Mouse (Mus musculus) heart, embryonic 13.5 days (tissue): ENCODE measurements around the gene Gpr21. TPM values are rescaled to one million over a fixed set of nuclear protein-coding genes. Genes with fewer than 3 reads are reported as not detected.
A peak's percentile ranks its signal among the peaks of the same experiment; 100 is the strongest.

Experiments
- ATAC-seq: fragments of 200-750 bp; cut with Nextera tagmentation; 2 replicates; pipeline ENCODE4 v1.8.0; 2017; ENCODE audit warnings: moderate TSS enrichment; ENCODE audit not compliant: insufficient number of reproducible peaks, low FRiP score, low TSS enrichment; ENCODE audit errors: extremely low read depth
- H3K27ac ChIP-seq: fragments of 300-500 bp; sonication (generic); replicated peaks from 2 replicates; pipeline ENCODE4 v1.5.1; 2015; ENCODE audit warnings: moderate library complexity, mild to moderate bottlenecking, inconsistent platforms
- H3K27me3 ChIP-seq: fragments of 300-500 bp; sonication (generic); replicated peaks from 2 replicates; pipeline ENCODE4 v1.6.1; 2015; ENCODE audit warnings: mild to moderate bottlenecking, inconsistent platforms
- H3K36me3 ChIP-seq: fragments of 300-500 bp; sonication (generic); 2 replicates; pipeline ENCODE4 v1.6.1; 2015; ENCODE audit warnings: mild to moderate bottlenecking, inconsistent platforms
- H3K4me1 ChIP-seq: fragments of 300-500 bp; sonication (generic); 2 replicates; pipeline ENCODE4 v1.6.1; 2015; ENCODE audit warnings: inconsistent platforms
- H3K4me2 ChIP-seq: fragments of 300-500 bp; sonication (generic); 2 replicates; pipeline ENCODE4 v1.6.1; 2015; ENCODE audit warnings: inconsistent platforms, mild to moderate bottlenecking, moderate library complexity
- H3K4me3 ChIP-seq: fragments of 300-500 bp; sonication (generic); 2 replicates; pipeline ENCODE4 v1.5.1; 2015; ENCODE audit warnings: moderate library complexity, mild to moderate bottlenecking, inconsistent platforms
- H3K9ac ChIP-seq: fragments of 300-500 bp; sonication (generic); 2 replicates; pipeline ENCODE4 v1.6.1; 2015; ENCODE audit warnings: inconsistent platforms, mild to moderate bottlenecking, moderate library complexity
- H3K9me3 ChIP-seq: fragments of 300-500 bp; sonication (generic); 2 replicates; pipeline ENCODE4 v1.6.1; 2016; ENCODE audit warnings: inconsistent platforms
- WGBS: fragments of 180-500 bp; shearing (Covaris S2); methylation state at CpG from one replicate; pipeline ENCODE4 v1.1.7; 2015; ENCODE audit warnings: mixed read lengths; 5-methylcytosine and 5-hydroxymethylcytosine counted together
- polyA plus RNA-seq: library from polyadenylated mRNA; unstranded; fragments of >200 nt; fragmentation: Nextera tagmentation; extraction: Ambion mirVana; gene quantifications from 2 replicates; pipeline ENCODE4 v1.2.1, GENCODE M21; 2015

The Gpr21 gene
- polyA plus RNA-seq, 1 experiment from 2014 or later: 0.78 TPM

- Histone ChIP-seq H3K9ac (no peak overlapping the region), H3K27me3 (no peaks in the 10 kb centered on the region), H3K9me3 (no peaks in the 10 kb centered on the region), H3K4me2 (no peak overlapping the region), H3K27ac (no peak overlapping the region), H3K4me1 (peaks cover 20% of the 10 kb centered on the region), H3K36me3 (peaks cover 24% of the 10 kb centered on the region), H3K4me3 (no peak overlapping the region)
- ATAC-seq: no peak
- 87% methylated on average over 4 of the region's 4 CpGs for WGBS
Observed at GRCm38 (mm10) chr2:37518561-37519285, 2.6 kb downstream of the Gpr21 start.

DNA sequence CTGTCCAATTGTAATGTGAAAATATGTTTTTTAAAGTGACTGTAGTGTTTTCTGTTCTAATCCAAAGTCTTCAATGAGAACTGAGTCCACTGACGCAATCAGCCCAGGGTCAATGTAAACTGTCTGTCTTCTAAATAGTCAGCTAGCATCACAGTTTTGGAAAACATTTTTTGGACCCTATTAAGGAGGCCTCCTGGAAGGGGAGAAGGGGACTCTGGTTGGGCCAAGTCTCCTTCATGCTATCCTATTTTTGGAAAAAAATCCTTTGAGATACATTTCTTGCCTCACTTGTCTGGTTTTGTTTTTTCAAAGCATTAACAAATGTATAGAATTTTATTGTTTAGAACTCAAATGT lies 3.1 kb downstream of the Gpr21 start:
- Histone ChIP-seq H3K9me3 (no peaks in the 10 kb centered on the region), H3K27me3 (no peaks in the 10 kb centered on the region), H3K4me1 (peaks cover 20% of the 10 kb centered on the region), H3K9ac (no peak overlapping the region), H3K4me3 (no peak overlapping the region), H3K36me3 (peaks cover 24% of the 10 kb centered on the region), H3K4me2 (no peak overlapping the region), H3K27ac (no peak overlapping the region)
- WGBS: 90% methylated on average over 1 of the region's 1 CpGs
- no peak for ATAC-seq

DNA sequence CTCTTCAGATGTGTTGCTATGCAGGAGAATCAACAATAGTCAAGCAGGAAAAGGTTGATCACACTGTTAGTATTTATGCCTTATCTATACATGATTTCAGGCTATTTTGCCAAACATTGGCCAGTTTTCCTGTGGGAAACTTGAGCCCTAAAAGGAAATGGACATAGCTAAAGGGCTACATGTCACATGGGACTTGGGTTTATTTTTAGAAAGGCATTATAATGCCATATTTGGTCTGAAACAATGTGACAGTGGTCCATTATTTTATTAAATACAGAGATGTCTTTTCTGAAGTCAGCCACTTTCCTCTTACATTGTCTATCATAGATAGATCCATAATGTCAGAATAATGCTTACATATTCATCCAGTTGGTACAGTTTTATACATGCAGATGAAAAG lies 11.5 kb downstream of the Gpr21 start:
- no peak overlapping the region for H3K4me3 ChIP-seq
- peaks cover 18% of the 10 kb centered on the region for H3K4me1 ChIP-seq
- no peaks in the 10 kb centered on the region for H3K9me3 ChIP-seq
- H3K4me2 ChIP-seq: no peak overlapping the region
- ATAC-seq: no peak
- H3K27ac ChIP-seq: 0 out of 2 replicates have a peak overlapping the region, but pooled peaks have one; percentile 7
- no peaks in the 10 kb centered on the region for H3K27me3 ChIP-seq
- peaks cover 6% of the 10 kb centered on the region; the same call in 1 of the 2 replicates for H3K36me3 ChIP-seq
- H3K9ac ChIP-seq: no peak overlapping the region

DNA sequence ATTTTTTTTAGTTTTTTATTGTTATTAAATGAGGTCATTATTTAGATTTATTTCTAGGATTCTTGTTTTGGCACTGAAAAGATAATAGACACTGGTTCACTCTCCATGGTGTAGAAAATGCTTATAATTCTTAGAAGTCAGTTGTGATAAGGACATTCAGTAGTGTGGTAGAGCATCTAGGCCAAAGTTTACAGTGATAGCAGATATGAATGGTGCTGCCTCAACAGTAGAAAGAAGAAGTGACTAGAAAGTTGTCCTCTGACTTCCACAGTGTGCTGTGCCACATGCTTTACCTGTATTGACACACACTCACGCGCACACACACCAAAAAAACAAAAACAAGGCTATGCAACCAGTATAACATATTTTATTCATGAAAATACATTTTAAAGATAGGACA lies 13.3 kb downstream of the Gpr21 start:
- no peak overlapping the region for H3K4me3 ChIP-seq
- 91% methylated on average over 2 of the region's 2 CpGs for WGBS
- no peaks in the 10 kb centered on the region for H3K9me3 ChIP-seq
- ATAC-seq: no peak
- no peak overlapping the region for H3K9ac ChIP-seq
- no peak overlapping the region for H3K4me2 ChIP-seq
- H3K27me3 ChIP-seq: no peaks in the 10 kb centered on the region
- peaks cover 20% of the 10 kb centered on the region for H3K36me3 ChIP-seq
- no peak overlapping the region for H3K27ac ChIP-seq
- peaks cover 18% of the 10 kb centered on the region for H3K4me1 ChIP-seq

GRCm38 (mm10) chr2:37530766-37531165 lies 14.6 kb downstream of the Gpr21 start:
- 89% methylated on average over 1 of the region's 1 CpGs for WGBS
- Histone ChIP-seq H3K9me3 (no peaks in the 10 kb centered on the region), H3K36me3 (peaks cover 34% of the 10 kb centered on the region), H3K9ac (no peak overlapping the region), H3K4me1 (peaks cover 18% of the 10 kb centered on the region), H3K4me3 (no peak overlapping the region), H3K27ac (no peak overlapping the region), H3K4me2 (no peak overlapping the region), H3K27me3 (no peaks in the 10 kb centered on the region)
- ATAC-seq: no peak

- Histone ChIP-seq H3K9me3 (no peaks in the 10 kb centered on the region), H3K27ac (no peak overlapping the region), H3K4me2 (no peak overlapping the region), H3K27me3 (no peaks in the 10 kb centered on the region), H3K4me3 (no peak overlapping the region), H3K4me1 (peaks cover 18% of the 10 kb centered on the region), H3K36me3 (peaks cover 42% of the 10 kb centered on the region), H3K9ac (no peak overlapping the region)
- WGBS: 73% methylated on average over 3 of the region's 3 CpGs
- no peak for ATAC-seq
Observed at GRCm38 (mm10) chr2:37531639-37532038, 15.5 kb downstream of the Gpr21 start.

- Histone ChIP-seq H3K27ac (no peak overlapping the region), H3K27me3 (no peaks in the 10 kb centered on the region), H3K4me1 (no peaks in the 10 kb centered on the region), H3K36me3 (peaks cover 91% of the 10 kb centered on the region), H3K9ac (no peak overlapping the region), H3K4me2 (no peak overlapping the region), H3K9me3 (peaks cover 6% of the 10 kb centered on the region; the same call in 1 of the 2 replicates), H3K4me3 (no peak overlapping the region)
- WGBS: 93% methylated on average over 1 of the region's 1 CpGs
- ATAC-seq: no peak
Observed at GRCm38 (mm10) chr2:37549346-37550012, 33.3 kb downstream of the Gpr21 start.

DNA sequence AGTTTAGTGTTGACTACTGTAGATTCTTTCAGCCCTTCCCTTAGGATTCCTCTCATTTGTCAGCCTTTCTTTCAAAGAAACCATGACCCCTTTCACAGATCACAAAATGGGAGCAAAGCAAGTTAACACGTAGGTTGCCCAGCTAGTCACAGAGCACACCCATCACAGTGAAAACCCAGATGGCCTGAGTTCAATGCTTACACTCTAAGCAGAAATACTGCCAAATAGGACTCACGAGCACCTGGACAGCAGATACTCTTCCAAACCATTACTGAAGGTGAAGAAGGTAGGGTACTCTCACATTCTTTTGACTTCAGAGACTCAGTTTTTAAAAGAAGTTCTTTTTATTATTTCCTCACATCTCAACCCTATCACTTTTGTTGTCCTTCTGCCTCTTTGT lies 40.2 kb downstream of the Gpr21 start:
- 76% methylated on average over 2 of the region's 2 CpGs for WGBS
- H3K36me3 ChIP-seq: peaks cover 96% of the 10 kb centered on the region
- no peak overlapping the region for H3K4me2 ChIP-seq
- no peak overlapping the region for H3K4me3 ChIP-seq
- H3K9me3 ChIP-seq: peaks cover 9% of the 10 kb centered on the region; the same call in 1 of the 2 replicates
- H3K9ac ChIP-seq: no peak overlapping the region
- no peaks in the 10 kb centered on the region for H3K4me1 ChIP-seq
- H3K27me3 ChIP-seq: no peaks in the 10 kb centered on the region
- no peak for ATAC-seq
- H3K27ac ChIP-seq: no peak overlapping the region

DNA sequence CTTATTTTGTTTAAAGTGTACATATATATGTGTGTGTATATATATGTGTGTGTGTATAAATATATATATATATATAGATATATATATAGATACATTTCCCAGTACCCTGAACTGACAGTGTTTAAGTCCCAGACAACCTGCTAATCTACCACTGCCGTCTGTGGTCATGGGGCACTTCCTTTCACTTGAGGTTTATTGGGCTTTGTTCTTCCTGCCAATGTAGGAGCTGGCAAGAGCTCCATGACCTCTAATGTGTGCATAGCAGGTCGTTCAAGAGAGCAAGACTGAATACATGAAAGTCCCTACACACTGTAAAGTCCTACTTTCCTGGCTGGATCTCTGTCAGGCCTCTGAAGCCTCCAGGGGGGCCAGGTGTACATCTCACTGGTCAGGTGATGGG lies 49.4 kb downstream of the Gpr21 start:
- no peak overlapping the region for H3K27ac ChIP-seq
- no peaks in the 10 kb centered on the region for H3K27me3 ChIP-seq
- H3K9me3 ChIP-seq: no peaks in the 10 kb centered on the region
- no peak overlapping the region for H3K4me2 ChIP-seq
- ATAC-seq: no peak
- H3K4me3 ChIP-seq: no peak overlapping the region
- no peak overlapping the region for H3K9ac ChIP-seq
- H3K4me1 ChIP-seq: peaks cover 29% of the 10 kb centered on the region
- WGBS: 42% methylated on average over 2 of the region's 2 CpGs
- peaks cover 85% of the 10 kb centered on the region for H3K36me3 ChIP-seq

DNA sequence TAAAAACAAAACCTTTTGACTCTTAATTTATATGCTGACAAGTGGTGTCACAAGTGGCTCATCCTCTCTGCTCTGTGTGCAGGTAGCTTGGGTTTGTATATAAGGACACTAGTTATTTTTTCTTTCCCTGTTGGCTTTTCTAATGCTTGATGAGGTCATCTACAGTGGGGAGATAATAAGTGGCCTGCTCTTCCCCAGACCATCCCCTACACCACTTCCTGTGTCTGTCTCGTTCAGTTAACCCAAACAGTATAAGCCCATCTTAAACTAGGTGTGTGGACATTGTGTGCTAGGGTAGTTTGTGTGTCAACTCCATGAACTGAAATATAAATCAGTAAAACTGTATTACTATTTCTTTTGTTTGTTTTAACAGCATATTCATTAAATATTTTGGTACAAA lies 49.9 kb downstream of the Gpr21 start:
- Histone ChIP-seq H3K36me3 (peaks cover 80% of the 10 kb centered on the region), H3K4me2 (no peak overlapping the region), H3K4me1 (peaks cover 33% of the 10 kb centered on the region), H3K9me3 (no peaks in the 10 kb centered on the region), H3K27me3 (no peaks in the 10 kb centered on the region), H3K4me3 (no peak overlapping the region), H3K9ac (no peak overlapping the region), H3K27ac (no peak overlapping the region)
- 44% methylated on average over 1 of the region's 1 CpGs for WGBS
- ATAC-seq: no peak

- H3K27ac ChIP-seq: no peak overlapping the region
- no peak overlapping the region for H3K9ac ChIP-seq
- no peak overlapping the region for H3K4me3 ChIP-seq
- no peaks in the 10 kb centered on the region for H3K9me3 ChIP-seq
- H3K4me1 ChIP-seq: peaks cover 27% of the 10 kb centered on the region
- H3K4me2 ChIP-seq: no peak overlapping the region
- ATAC-seq: no peak
- H3K27me3 ChIP-seq: no peaks in the 10 kb centered on the region
- H3K36me3 ChIP-seq: peaks cover 53% of the 10 kb centered on the region
- 61% methylated on average over 5 of the region's 5 CpGs for WGBS
Observed at GRCm38 (mm10) chr2:37569888-37570287, 53.8 kb downstream of the Gpr21 start.
